Mouse (Mus musculus): ENCODE results near the gene Mfap5. TPM values are rescaled to one million over a fixed set of nuclear protein-coding genes. Genes with fewer than 3 reads are reported as not detected.
A peak's percentile ranks its signal among the peaks of the same experiment; 100 is the strongest.
"Not testable (repeated sequence)": the region's sequence is repeated elsewhere in the genome, so short reads cannot be mapped to it uniquely, and the experiment has no call there.

Gene Mfap5
- total RNA-seq, 2 experiments from 2014 or later, result not detected

DNA sequence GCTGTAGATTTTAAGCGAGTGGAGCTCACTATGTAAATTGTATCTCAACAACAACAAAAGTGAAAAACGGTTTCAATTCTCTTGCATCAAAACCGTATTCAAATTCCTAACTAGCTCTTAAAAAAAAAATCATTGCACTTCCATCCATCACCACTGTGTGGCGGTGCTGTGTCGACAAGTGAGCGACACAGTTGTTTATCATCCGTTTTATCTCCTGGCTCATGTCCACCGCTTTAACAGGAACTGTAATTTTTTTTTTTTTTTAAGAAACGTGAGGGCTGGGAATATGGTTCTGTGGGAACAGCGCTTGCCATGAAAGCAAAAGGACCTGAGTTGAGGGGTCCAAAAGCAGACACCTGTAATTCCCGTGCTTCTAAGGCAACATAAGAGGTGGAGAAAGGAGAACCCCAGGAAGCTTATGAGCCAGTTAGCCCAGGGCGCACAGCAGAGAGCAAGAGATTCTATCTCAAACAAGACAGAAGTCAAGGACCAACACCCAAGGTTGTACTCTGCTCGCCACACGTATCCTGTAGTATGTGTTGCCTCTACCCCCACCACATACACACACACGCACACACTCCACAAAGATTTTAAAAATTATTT, 51.4 kb downstream of the Mfap5 start:
- peak; percentile 69 for ATAC-seq (replicated peaks; ENCODE audit: low FRiP score, poor library complexity, severe bottlenecking)

DNA sequence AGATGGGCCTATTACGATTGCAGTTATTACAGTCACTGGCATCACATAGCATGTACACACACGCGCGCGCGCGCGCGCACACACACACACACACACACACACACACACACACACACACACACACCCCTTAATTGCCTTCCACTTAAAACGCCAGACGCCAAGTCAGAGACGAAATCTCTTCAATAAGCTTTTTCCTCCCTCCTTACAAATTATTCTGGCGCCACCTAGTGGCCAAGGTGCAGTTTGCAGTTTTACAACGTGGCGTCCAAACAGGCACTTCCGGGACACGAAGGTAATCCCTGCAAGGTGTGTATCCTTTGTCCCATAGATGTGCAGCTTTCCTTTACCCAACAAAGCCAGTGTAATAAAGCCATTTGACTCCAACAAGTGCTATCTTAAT, 54.8 kb downstream of the Mfap5 start:
- ATAC-seq (replicated peaks; ENCODE audit: low FRiP score, poor library complexity, severe bottlenecking), result peak; percentile 61

DNA sequence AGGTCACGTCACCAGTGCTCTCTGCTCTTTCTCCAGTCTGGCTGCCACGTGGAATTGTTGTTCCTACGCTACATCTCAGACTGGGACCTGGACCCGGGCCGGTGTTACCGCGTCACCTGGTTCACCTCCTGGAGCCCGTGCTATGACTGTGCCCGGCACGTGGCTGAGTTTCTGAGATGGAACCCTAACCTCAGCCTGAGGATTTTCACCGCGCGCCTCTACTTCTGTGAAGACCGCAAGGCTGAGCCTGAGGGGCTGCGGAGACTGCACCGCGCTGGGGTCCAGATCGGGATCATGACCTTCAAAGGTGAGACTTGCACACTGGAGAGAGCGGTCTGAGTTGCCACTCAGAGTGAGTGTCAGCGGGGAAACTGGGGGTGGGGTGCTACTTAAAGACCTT, 55.4 kb downstream of the Mfap5 start:
- no peak for ATAC-seq (replicated peaks; ENCODE audit: low FRiP score, poor library complexity, severe bottlenecking)

DNA sequence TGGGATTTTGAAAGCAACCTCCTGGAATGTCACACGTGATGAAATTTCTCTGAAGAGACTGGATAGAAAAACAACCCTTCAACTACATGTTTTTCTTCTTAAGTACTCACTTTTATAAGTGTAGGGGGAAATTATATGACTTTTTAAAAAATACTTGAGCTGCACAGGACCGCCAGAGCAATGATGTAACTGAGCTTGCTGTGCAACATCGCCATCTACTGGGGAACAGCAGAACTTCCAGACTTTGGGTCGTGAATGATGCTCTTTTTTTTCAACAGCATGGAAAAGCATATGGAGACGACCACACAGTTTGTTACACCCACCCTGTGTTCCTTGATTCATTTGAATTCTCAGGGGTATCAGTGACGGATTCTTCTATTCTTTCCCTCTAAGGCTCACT, 56.8 kb downstream of the Mfap5 start:
- no peak; the same call in 1 of the 2 replicates for ATAC-seq (replicated peaks; ENCODE audit: low FRiP score, poor library complexity, severe bottlenecking)

DNA sequence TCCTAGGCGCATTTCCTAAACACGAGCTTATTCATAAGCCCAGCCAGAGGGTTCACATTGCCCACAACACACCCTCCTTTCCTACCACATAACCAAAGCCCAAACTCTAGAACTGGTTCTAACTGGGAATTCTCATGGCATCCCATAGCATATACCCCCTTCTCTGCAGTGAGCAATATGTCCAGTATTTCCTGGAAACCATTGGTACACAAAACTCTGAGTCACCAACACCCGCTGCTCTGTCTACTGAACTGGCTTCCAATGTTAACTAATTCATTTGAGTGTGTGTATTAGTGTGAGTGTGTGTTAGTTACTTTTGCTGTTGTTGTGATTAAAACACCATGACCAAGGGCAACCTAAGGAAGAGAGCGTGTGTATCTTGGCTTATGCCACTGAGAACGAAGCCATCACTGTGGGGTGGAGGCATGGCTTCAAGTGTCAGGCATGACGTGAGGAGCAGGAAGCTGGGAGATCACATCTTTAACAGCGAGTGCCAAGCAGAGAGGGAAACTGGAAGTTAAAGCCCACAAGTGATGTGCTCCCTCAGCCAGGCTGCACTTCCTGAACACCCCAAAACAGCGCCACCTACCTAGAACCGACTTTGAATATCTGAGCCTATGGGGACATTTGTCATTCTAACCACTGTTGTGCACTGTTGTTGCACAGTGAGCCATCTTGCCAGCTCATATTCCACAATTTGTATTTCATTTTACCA, 59.6 kb downstream of the Mfap5 start:
- no peak for ATAC-seq (replicated peaks; ENCODE audit: low FRiP score, poor library complexity, severe bottlenecking)

DNA sequence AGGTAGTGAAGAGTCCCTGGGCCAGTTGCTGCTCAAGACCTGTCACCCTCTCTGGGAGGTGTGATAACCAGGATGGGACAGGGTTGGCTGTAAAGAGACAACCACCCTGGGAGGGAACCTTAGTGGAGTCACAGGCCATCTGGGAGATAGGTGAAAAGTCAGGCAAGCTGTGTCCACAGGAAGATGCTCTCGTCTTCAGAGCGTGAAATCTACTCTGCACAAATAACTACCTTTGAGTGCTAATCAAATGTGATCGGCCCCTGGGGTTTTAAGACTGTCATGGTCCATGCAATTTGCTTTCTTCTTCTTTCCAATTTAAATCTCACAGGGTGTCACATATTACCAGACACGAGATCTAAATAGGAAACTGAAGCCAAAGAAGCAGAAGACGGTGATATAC, 63.5 kb downstream of the Mfap5 start:
- no peak for ATAC-seq (replicated peaks; ENCODE audit: low FRiP score, poor library complexity, severe bottlenecking)

DNA sequence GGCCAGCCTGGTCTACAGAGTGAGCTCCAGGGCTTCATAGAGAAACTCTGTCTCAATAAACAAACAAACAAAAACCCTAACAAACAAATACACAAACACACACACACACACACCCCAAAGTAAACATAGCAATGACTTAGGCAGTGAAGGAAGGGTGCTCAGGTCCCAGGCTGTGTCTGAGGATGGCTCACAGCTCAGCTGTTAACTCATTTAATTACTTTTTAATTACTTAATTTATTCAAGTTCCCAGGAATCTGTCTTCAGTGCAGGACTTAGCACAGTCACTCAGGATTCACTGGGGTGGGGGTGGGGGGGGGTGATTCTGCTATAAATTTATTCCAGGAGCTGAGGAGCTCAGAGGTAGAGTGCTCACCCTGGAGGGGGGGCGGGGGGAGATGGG, 64.1 kb downstream of the Mfap5 start:
- ATAC-seq (replicated peaks; ENCODE audit: low FRiP score, poor library complexity, severe bottlenecking), result no peak

DNA sequence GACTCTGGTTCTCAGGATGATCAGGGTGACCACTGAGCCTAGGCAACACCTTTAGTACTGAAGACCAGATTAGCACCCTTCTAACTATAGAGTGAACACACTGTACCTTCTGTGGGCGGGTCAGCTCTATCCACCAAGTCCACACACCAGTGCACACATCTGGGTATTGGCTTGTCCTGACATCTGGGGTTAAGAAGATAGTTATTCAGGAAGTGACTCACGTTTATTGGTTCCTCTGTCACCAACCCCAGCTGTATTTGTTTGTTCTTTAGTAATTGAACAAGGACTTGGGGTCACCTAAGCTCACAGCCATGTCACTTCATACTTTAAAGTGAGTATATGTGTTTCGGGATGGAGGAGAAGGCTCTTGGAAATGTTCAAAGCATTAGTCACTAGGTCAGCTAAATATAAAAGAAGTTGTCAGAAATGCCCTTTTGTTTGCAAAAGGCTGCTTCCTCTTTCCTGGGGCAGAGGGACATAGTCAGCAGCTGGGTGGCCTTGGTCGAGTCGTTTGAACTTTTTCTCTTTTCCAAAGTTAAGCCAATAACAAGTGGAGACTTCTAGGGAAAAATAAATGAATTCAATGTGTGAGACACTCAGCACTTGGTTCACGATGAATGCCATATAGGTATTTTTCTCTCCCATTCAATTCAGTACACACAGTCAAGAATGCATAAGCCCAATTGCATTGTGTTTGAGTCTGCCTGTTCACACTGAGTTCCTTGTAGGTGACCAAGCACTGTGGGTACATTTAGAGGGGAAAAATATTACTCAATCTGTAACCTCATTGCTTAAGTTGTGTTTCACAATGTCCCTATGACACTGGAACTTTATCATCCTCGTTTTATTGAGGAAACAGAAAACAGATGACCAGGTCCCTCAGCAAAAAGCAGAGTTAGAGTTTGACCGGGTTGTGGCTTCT, 65.3 kb downstream of the Mfap5 start:
- peak; percentile 51 for ATAC-seq (replicated peaks; ENCODE audit: low FRiP score, poor library complexity, severe bottlenecking)

DNA sequence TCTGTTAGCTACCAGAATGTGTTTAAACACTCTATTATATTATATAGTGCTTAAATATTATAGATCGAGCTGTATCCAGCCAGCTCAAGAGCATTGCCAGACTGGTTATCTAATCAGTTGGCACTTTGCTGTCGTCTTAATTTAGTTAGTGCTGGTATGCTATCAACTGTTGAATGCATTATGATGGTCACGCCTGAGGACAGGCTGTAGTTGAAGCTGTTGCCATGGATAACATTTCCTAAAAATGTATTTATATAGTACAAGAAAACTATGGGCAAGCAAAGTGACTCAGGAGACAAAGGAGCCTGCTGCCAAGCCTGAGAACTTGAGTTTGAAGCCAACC, 65.9 kb downstream of the Mfap5 start:
- peak; percentile 29; the same call in 1 of the 2 replicates for ATAC-seq (replicated peaks; ENCODE audit: low FRiP score, poor library complexity, severe bottlenecking)

DNA sequence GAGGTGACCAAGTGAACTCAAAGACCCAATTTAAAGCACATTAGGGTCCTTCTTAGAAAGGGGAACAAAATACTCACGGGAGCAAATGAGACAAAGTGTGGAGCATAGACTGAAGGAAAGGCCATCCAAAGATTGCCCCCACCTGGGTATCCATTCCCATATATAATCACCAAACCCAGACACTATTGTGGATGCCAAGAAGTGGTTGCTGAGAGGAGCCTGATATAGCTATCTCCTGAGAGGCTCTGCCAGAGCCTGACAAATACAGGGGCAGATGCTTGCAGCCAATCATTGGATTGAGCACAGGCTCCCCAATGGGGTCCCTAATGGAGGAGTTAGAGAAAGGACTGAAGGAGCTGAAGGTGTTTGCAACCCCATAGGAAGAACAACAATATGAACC, 69.4 kb downstream of the Mfap5 start:
- not testable (repeated sequence) for ATAC-seq (replicated peaks; ENCODE audit: low FRiP score, poor library complexity, severe bottlenecking)

DNA sequence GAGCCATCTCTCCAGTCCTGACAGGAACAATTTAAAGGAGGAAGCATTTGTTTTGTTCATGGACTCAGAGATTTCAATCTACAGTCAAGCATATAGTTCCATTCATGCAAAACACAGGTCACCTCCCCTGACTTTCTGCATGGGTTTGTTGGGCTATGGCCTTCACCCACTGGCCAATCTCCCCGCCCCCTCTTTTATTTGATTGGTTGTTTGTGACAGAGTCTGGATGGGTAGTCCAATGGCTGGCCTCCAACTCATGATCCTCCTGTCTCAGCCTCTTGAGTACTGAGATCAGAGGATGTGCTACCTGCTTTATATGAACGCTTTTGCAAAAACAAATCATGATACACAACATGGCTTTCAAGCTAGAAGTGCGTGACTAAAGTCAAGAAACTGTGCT, 71.4 kb downstream of the Mfap5 start:
- no peak for ATAC-seq (replicated peaks; ENCODE audit: low FRiP score, poor library complexity, severe bottlenecking)

Other genes with a start within 250 kb of the Mfap5 start
- gene Klrg1, start 223.0 kb upstream of the Mfap5 start, total RNA-seq (2015; ENCODE audit: low replicate concordance), result 0.72 TPM in 1 of 2 replicates, not detected in the other
- not detected in 2 replicates for gene Klrg1, start 223.0 kb upstream of the Mfap5 start, total RNA-seq (2017; ENCODE audit: low replicate concordance)
- 48.2 and 50.8 TPM in 2 replicates for gene M6pr, start 197.1 kb upstream of the Mfap5 start, total RNA-seq (2015; ENCODE audit: low replicate concordance)
- gene M6pr, start 197.1 kb upstream of the Mfap5 start, total RNA-seq (2017; ENCODE audit: low replicate concordance), result 74.6 and 75.7 TPM in 2 replicates
- 2.2 and 8.0 TPM in 2 replicates for gene Phc1, start 165.3 kb upstream of the Mfap5 start, total RNA-seq (2015; ENCODE audit: low replicate concordance)
- 1.0 and 1.4 TPM in 2 replicates for gene Phc1, start 165.3 kb upstream of the Mfap5 start, total RNA-seq (2017; ENCODE audit: low replicate concordance)
- not detected in 2 replicates for gene Rimklb, start 7.1 kb upstream of the Mfap5 start, total RNA-seq (2015; ENCODE audit: low replicate concordance)
- gene Rimklb, start 7.1 kb upstream of the Mfap5 start, total RNA-seq (2017; ENCODE audit: low replicate concordance), result not detected in 2 replicates
- not detected in 2 replicates for gene Aicda, start 48.0 kb downstream of the Mfap5 start, total RNA-seq (2015; ENCODE audit: low replicate concordance)
- not detected in 2 replicates for gene Aicda, start 48.0 kb downstream of the Mfap5 start, total RNA-seq (2017; ENCODE audit: low replicate concordance)
- 29.2 and 35.2 TPM in 2 replicates for gene Apobec1, start 96.6 kb downstream of the Mfap5 start, total RNA-seq (2015; ENCODE audit: low replicate concordance)
- gene Apobec1, start 96.6 kb downstream of the Mfap5 start, total RNA-seq (2017; ENCODE audit: low replicate concordance), result 17.1 and 17.2 TPM in 2 replicates
- 5.8 and 8.8 TPM in 2 replicates for gene Gdf3, start 104.2 kb downstream of the Mfap5 start, total RNA-seq (2015; ENCODE audit: low replicate concordance)
- not detected in 2 replicates for gene Gdf3, start 104.2 kb downstream of the Mfap5 start, total RNA-seq (2017; ENCODE audit: low replicate concordance)
- not detected in 2 replicates for gene Dppa3, start 120.6 kb downstream of the Mfap5 start, total RNA-seq (2015; ENCODE audit: low replicate concordance)
- not detected in 2 replicates for gene Dppa3, start 120.6 kb downstream of the Mfap5 start, total RNA-seq (2017; ENCODE audit: low replicate concordance)
- gene Nanog, start 201.6 kb downstream of the Mfap5 start, total RNA-seq (2015; ENCODE audit: low replicate concordance), result not detected in 2 replicates
- gene Nanog, start 201.6 kb downstream of the Mfap5 start, total RNA-seq (2017; ENCODE audit: low replicate concordance), result not detected in 2 replicates